Mouse (Mus musculus): ENCODE results near the gene Itfg2.

Gene Itfg2

GRCm38 (mm10) chr6:128424269-128425019 lies at the start of gene Itfg2:
TSS of gene Itfg2 (minus strand) at chr6:128424931.
- peak; percentile 91 for DNase-seq (ENCODE audit: low spot score)

GRCm38 (mm10) chr6:128474112-128474511 lies 49.4 kb upstream of the Itfg2 start:
- no peak for DNase-seq (ENCODE audit: low spot score)

GRCm38 (mm10) chr6:128469451-128469850 lies 44.7 kb upstream of the Itfg2 start:
- no peak for DNase-seq (ENCODE audit: low spot score)

GRCm38 (mm10) chr6:128467298-128467697 lies 42.6 kb upstream of the Itfg2 start:
- no peak for DNase-seq (ENCODE audit: low spot score)

GRCm38 (mm10) chr6:128466563-128466962 lies 41.8 kb upstream of the Itfg2 start:
- no peak for DNase-seq (ENCODE audit: low spot score)

GRCm38 (mm10) chr6:128466043-128466442 lies 41.3 kb upstream of the Itfg2 start:
- no peak for DNase-seq (ENCODE audit: low spot score)

GRCm38 (mm10) chr6:128464996-128465395 lies 40.3 kb upstream of the Itfg2 start:
- DNase-seq (ENCODE audit: low spot score) = no peak

- DNase-seq (ENCODE audit: low spot score) = no peak
Measured at GRCm38 (mm10) chr6:128461606-128462005, 36.9 kb upstream of the Itfg2 start.

GRCm38 (mm10) chr6:128460729-128461503 lies 36.2 kb upstream of the Itfg2 start:
- no peak for DNase-seq (ENCODE audit: low spot score)

- no peak for DNase-seq (ENCODE audit: low spot score)
Measured at GRCm38 (mm10) chr6:128460321-128460720, 35.6 kb upstream of the Itfg2 start.

- no peak for DNase-seq (ENCODE audit: low spot score)
Measured at GRCm38 (mm10) chr6:128457186-128457585, 32.5 kb upstream of the Itfg2 start.

GRCm38 (mm10) chr6:128455835-128456605 lies 31.3 kb upstream of the Itfg2 start:
- DNase-seq (ENCODE audit: low spot score) = no peak

- no peak for DNase-seq (ENCODE audit: low spot score)
Measured at GRCm38 (mm10) chr6:128447063-128447462, 22.3 kb upstream of the Itfg2 start.

GRCm38 (mm10) chr6:128445761-128446535 lies 21.2 kb upstream of the Itfg2 start:
- DNase-seq (ENCODE audit: low spot score) = no peak

- no peak for DNase-seq (ENCODE audit: low spot score)
Measured at GRCm38 (mm10) chr6:128440238-128440637, 15.5 kb upstream of the Itfg2 start.

GRCm38 (mm10) chr6:128438871-128439341 lies 14.2 kb upstream of the Itfg2 start:
- DNase-seq (ENCODE audit: low spot score) = no peak

GRCm38 (mm10) chr6:128438317-128438870 lies 13.7 kb upstream of the Itfg2 start, which contains the start of gene Fkbp4:
TSS of gene Fkbp4 (minus strand) at chr6:128438677.
- DNase-seq (ENCODE audit: low spot score) = peak; percentile 87

GRCm38 (mm10) chr6:128437731-128438316 lies 13.1 kb upstream of the Itfg2 start:
- no peak for DNase-seq (ENCODE audit: low spot score)

- no peak for DNase-seq (ENCODE audit: low spot score)
Measured at GRCm38 (mm10) chr6:128437288-128437687, 12.6 kb upstream of the Itfg2 start.

- DNase-seq (ENCODE audit: low spot score) = no peak
Measured at GRCm38 (mm10) chr6:128436356-128437005, 11.8 kb upstream of the Itfg2 start.

Measured in left cerebral cortex, adult 11 months (tissue).